Mouse (Mus musculus) bone marrow, adult 2 months (tissue): ENCODE data around the gene Zc3h7b.

Source experiments
- CTCF ChIP-seq: fragments of 200-500 bp; IDR thresholded peaks from 2 replicates; pipeline ENCODE4 v1.5.1; 2011; ENCODE audit warnings: low read length, control low read depth; ENCODE audit not compliant: control insufficient read depth, insufficient read depth
- POLR2A ChIP-seq: fragments of 200-500 bp; IDR thresholded peaks from 2 replicates; pipeline ENCODE4 v1.6.1; 2011; ENCODE audit warnings: low read depth, mild to moderate bottlenecking, control low read depth, low read length, borderline replicate concordance; ENCODE audit not compliant: control insufficient read depth

DNA sequence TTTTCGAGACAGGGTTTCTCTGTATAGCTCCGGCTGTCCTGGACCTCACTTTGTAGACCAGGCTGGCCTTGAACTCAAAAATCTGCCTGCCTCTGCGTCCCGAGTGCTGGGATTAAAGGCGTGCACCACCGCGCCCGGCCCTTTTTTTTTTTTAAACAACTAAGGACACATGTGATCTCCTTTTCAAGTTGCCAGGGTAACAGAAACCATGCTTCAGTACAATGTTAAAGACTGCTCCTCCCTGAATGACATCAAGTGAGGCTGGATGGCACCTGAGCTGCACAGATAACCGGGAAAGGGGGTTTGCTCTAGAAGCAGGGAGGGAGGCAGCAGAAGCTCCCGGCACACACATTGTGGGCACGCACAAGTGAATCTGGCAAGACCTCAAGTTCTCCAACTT lies 35.9 kb upstream of the Zc3h7b start:
- TF ChIP-seq CTCF = no peak
- no peak for TF ChIP-seq POLR2A
